Mouse (Mus musculus): ENCODE results near the gene Susd2.

GRCm38 (mm10) chr10:75679204-75679603 lies 35.4 kb upstream of the Susd2 start:
- TF ChIP-seq CTCF (conservative IDR thresholded peaks at IDR 0.05; ENCODE audit: insufficient read depth, insufficient read length, low read depth, low read length) = no peak
- no peak for TF ChIP-seq POLR2A (IDR thresholded peaks at IDR 0.05; ENCODE audit: low read depth, low read length)

Measured in kidney, adult 2 months (tissue).